Mouse (Mus musculus): ENCODE results near the gene Tmem234.

GRCm38 (mm10) chr4:129631867-129632266, 31.4 kb downstream of the Tmem234 start:
- TF ChIP-seq GATA1 (IDR thresholded peaks at IDR 0.05; ENCODE audit: low read length) (no peak), TAL1 (IDR thresholded peaks at IDR 0.05; ENCODE audit: low read length) (no peak)
